Mouse (Mus musculus) T-helper 17 cell (primary cell): ENCODE results near the gene Recql.

Experiments
- in situ Hi-C, 2 experiments: fragments of 300-600 bp; cut with MboI, MseI; formaldehyde crosslinking; loops; 1 replicate in 1 of 2; 2 replicates in 1 of 2; pipeline ENCODE4 v1.15.1; 2025; ENCODE audit warnings: high pct_unique_total_duplicates in 2 of 2

Gene Recql

DNA sequence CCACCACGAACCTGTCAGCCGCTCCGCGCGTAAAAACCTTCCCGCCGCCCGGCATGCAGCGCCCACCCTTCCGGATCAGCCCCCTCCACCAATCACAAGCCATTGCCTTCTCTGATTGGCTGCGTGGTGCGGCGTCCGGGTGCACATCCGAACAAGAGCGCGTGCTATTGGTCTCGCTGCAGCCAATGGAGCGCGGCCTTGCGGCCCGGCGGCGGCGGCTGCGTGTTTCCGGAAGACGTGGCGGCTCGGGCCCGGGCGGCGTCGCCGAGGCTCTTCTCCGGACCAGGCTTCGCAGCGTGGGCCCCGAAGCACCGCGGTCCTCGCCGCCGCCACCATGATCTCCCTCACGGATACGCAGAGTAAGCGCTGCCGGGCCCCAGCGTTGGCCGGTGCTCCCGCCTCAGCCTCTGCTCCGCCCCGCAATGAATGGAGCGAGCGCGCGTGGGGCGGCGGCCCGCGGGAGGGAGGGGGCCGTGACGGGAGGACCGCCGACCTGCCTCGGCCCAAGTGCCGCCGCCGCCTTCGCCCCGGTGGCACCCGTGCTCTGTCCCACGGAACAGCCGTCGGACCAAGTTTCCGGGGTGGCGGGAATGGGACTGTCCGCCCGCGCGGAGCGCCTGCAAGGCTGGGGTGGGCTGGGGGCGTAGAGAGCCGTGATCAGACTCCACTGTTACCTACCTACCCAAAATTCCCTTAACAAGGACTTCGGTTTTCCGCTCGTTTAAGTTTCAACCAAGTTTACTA lies at the start of gene Recql, which contains the start of gene Golt1b:
Gene Recql (minus strand): TSS at position 77 of the 744 bp plus-strand sequence.
Gene Golt1b (plus strand): TSS at position 211 of the 744 bp plus-strand sequence.
- in situ Hi-C loops, result loop anchor here (5.0 to 25.0 kb wide), 3 partner anchors 40 to 725 kb away; partner anchors contain the start of genes C2cd5 (in 1 of the 2) and Pyroxd1 (in 1 of the 2)

GRCm38 (mm10) chr6:142429072-142429471 lies 42.2 kb upstream of the Recql start:
- in situ Hi-C loops, result no loop called here

DNA sequence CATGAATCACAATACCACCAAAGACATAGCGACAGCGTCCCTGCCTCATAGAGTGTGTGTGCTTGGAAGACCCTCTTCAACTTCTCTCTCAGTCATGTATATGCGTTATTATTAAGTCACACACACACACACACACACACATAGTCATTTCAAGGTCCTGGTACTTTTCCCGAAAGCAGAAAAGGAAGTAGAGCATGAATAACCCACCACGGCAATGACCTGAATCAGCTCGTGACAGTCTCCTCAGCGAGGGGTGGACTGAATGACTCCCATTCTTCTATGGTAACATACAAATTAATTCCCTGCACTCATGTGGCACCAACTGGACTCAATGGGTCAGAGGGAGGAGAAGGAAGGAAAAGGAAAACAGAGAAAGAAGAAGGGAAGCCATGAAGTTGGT lies 38.1 kb upstream of the Recql start:
- in situ Hi-C loops, result no loop called here

GRCm38 (mm10) chr6:142414597-142414996 lies 27.7 kb upstream of the Recql start:
- in situ Hi-C loops, result loop anchor here in 1 of 2 experiments (5.0 kb wide), 1 partner anchor 93 kb away; the partner anchor contains the start of gene Ldhb

DNA sequence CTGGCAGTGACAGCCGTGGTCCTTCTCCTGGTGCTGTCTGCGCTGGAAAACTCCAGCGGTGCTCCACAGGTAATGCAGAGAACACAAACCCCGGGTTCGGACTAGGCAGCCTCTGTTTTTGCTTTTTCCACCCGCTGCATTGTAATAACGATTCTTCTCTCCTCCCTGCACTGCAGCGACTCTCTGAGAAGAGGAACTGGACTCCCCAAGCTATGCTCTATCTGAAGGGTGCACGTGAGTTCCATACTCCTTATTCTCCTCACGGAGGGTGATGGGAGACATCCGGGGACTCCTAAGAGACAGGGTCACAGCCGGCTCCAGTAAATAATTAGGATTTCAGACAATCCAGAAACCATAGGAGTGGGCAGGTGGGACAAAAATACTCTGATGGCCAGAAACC lies 27.0 kb upstream of the Recql start:
- in situ Hi-C loops, result loop anchor here in 1 of 2 experiments (5.0 kb wide), 1 partner anchor 93 kb away; the partner anchor contains the start of gene Ldhb

DNA sequence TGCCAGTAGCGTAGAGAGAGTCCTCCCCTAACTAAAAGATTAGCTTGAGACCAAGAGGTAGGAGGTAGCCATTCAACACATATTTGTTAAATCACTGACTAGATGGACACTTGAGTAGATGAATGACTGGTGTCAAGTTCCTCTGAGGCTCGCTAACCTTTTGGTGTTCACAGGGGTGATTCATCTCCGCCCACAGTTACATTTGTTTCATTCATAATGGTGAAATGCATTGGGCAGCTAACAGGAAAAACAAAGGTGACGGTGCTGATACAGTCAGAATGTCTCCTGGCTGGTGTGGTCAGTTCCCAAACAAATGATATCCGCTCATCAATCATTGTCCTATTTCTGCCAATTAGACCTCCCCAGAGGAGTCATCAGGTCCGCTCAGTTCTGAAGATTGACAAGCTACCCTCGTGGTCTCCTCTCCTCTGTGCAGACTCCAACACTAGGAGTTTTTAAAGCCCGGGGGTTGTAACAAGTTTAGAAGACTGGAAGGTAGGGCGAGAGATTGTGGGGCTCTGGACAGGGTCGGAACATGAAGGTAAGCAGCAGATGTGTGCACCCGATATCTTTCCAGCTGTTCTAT lies 26.1 kb upstream of the Recql start, which contains the start of gene Spx:
Gene Spx (plus strand): TSS at position 536 of the 586 bp plus-strand sequence.
- in situ Hi-C loops, result loop anchor here in 1 of 2 experiments (5.0 kb wide), 1 partner anchor 94 kb away; the partner anchor contains the start of gene Ldhb

DNA sequence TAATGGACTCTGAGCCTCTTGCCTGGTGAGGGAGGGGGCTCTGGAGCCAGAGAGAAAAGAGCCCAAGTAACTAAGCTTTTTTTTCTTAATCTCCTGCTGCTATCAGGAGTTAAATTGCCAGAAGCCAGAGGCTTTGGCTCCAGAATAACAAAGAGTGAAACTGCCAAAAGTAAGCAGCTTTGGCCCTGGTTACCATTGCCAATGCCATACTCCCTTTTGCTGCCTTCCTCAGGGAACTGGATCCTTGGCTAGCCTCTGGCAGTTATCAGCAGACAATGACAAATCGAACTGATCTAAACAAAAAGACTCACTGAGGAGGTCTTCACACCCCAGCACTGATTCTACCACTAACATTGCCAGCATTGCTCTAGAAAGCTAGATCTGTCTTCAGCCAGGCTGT lies 24.3 kb upstream of the Recql start:
- in situ Hi-C loops, result loop anchor here in 1 of 2 experiments (5.0 kb wide), 1 partner anchor 96 kb away; the partner anchor contains the start of gene Ldhb

- in situ Hi-C loops, result loop anchor here in 1 of 2 experiments (25.0 kb wide), 1 partner anchor 717 kb away; the partner anchor contains the start of gene C2cd5
Observed at GRCm38 (mm10) chr6:142395756-142396155, 8.9 kb upstream of the Recql start.

- in situ Hi-C loops, result loop anchor here in 1 of 2 experiments (25.0 kb wide), 1 partner anchor 718 kb away; the partner anchor contains the start of gene C2cd5
Observed at GRCm38 (mm10) chr6:142394669-142395068, 7.8 kb upstream of the Recql start.

GRCm38 (mm10) chr6:142392312-142392711 lies 5.4 kb upstream of the Recql start:
- in situ Hi-C loops, result loop anchor here in 1 of 2 experiments (25.0 kb wide), 1 partner anchor 720 kb away; the partner anchor contains the start of gene C2cd5

DNA sequence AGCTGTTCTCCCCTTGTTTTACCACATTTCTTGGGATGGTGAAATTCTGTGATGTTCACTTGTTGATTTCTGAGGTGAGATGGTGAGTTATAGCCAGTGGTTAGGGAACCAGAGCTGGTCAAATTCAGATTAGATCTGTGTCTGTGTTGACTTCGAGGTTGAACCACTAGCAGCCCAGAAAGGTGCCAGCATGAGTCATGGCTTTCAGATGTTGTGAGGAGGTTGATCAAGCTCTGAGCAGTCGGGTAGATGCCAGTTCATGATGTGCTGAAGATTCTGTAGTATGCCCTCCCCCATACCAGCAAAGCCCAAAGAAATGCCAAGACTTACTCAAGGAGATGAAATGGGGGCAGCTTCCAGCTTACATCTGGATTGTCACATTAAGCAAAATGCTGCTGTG lies 2.2 kb upstream of the Recql start:
- in situ Hi-C loops, result loop anchor here (5.0 to 25.0 kb wide), 3 partner anchors 42 to 723 kb away; partner anchors contain the start of genes C2cd5 (in 1 of the 2) and Pyroxd1 (in 1 of the 2)

DNA sequence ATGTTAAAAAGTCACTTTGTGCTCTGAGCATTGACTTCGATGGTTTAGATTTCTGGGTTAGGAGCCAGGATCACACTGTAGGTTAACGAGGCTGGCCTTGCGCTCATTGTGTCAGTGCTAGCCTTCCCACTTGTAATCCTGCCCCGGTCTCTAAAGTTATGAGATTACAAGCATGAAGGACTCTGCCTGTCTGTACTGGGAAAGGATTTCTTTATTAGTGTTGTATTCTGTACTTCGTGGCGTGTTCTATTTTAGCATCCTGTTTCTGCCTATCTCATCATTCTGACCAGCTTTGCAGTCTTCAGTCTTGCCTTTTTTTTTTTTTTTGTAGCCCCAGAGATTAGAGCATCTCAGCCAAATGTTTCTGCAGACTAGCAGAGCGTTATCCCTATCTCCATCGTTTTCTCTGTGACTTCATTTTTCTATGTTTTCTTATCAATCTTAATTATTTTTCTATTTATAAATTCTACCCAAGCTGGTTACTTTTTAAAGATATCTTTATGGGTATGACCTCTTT lies 926 bp upstream of the Recql start:
- in situ Hi-C loops, result loop anchor here (5.0 to 25.0 kb wide), 3 partner anchors 41 to 724 kb away; partner anchors contain the start of genes C2cd5 (in 1 of the 2) and Pyroxd1 (in 1 of the 2)

DNA sequence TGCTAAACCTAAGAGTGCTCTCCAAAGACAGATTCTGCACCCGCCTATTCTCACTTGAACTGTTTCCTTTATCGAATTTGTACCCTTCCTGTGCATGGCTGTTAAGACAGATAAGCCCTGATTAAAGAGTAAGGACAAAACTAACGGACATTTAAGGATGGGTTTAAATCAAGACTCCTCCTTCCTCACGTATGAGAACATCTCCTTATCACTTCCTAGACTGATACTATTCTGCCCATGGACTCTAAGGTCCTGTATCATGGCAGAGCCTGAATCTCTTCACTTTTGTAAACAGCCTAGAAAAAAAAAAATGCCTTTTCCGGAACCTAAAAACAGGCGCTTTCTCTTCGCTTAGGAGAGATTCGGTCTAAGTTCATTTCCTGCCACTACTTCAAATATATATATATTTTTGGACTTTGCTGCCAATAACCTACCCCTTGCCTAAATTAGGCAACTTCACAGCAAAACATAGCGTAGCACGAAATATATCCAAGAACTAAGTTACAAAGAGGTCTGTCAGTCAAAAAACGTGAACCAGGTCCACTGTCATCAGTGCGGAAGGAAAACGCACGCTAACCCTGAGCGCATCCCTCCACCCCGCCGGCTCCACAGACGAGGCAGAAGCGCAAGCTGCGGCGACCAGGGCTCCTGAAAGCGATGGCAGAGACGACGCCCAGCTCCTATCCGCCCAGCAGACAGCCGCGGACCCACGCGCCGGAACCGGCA lies 439 bp downstream of the Recql start:
- in situ Hi-C loops, result loop anchor here (5.0 to 25.0 kb wide), 3 partner anchors 39 to 726 kb away; partner anchors contain the start of genes C2cd5 (in 1 of the 2) and Pyroxd1 (in 1 of the 2)

DNA sequence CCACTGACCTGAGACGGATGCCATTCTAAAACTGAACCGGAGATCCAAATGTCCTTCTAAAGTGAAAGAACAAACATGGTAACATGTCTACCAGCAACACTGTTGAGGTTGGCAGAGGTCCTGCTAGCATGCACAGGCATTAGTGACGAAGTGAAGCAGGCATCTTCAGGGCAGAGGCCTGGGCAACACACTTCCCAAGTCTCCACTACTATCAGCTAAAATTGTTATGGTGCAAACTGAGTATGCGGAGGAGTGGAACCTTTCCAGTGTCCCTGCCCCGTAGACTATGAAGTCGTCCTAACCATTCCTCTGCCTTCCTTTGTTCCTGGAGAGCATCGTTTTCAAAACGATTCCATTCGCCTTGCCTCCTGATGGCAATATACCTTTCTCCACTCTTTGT lies 2.4 kb downstream of the Recql start:
- in situ Hi-C loops, result loop anchor here (10.0 to 25.0 kb wide), 2 partner anchors 130 to 728 kb away; partner anchors contain the start of gene C2cd5 (in 1 of the 2)

GRCm38 (mm10) chr6:142381615-142382014 lies 5.3 kb downstream of the Recql start:
- in situ Hi-C loops, result loop anchor here (10.0 to 25.0 kb wide), 2 partner anchors 133 to 731 kb away; partner anchors contain the start of gene C2cd5 (in 1 of the 2)

DNA sequence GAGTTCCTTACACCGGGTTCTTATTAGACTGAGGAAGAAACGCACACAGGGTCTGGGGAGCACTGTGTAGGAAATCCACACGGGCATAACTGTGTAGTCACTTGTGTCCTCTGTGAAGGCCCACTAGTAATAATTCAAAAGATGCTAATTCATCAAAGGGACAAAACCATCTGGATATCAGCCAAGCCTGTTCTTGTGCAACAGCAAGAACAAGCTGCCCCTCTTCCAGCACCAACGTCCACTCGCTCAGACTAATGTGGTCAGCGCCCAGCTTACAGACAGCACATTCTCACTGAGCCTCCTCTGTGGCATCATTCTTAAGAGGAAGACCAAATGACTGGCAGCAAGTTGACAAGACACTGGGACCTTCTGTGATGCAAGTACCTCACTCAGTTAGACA lies 6.9 kb downstream of the Recql start:
- in situ Hi-C loops, result loop anchor here (10.0 to 25.0 kb wide), 2 partner anchors 135 to 732 kb away; partner anchors contain the start of gene C2cd5 (in 1 of the 2)

DNA sequence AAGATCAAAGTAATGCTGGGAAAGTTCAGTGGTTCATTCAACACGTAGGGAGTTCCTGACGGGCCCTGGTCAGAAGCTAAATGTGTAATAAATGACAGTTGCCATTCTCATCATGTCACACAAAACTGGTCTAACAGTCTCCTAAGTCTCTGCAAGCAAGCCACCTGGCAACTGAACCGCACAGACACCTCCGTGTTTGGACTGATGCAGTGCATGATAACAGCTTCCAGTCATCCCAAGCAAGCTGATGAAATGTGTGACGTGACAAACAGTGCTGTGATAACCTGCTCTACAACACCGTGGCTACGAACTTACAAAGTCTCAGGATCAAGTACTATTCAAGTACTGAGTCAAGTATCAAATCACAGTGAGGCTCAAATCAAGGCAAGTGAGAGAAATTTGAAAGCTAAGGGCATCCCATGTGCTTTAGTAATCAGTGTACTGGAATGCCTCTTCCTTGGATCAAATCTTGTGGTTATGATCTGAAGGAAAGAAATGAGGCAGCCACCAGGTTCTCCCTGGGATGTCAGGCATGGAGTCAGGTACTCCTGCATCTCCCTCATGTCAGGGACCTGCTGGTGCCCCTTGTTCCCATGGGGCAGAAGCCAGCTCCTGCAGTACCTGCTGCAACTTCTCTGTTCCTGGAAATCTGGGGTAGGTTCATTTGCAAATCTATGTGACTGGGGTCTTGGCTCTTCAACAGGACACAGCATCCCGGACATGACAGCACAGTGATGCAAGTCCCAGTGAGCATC lies 8.1 kb downstream of the Recql start:
- in situ Hi-C loops, result loop anchor here in 1 of 2 experiments (25.0 kb wide), 1 partner anchor 734 kb away; the partner anchor contains the start of gene C2cd5

- in situ Hi-C loops, result loop anchor here in 1 of 2 experiments (25.0 kb wide), 1 partner anchor 735 kb away; the partner anchor contains the start of gene C2cd5
Observed at GRCm38 (mm10) chr6:142377081-142377480, 9.8 kb downstream of the Recql start.

GRCm38 (mm10) chr6:142369568-142369967 lies 17.3 kb downstream of the Recql start:
- in situ Hi-C loops, result loop anchor here in 1 of 2 experiments (25.0 kb wide), 1 partner anchor 1793 kb away; no protein-coding TSS in a partner anchor
